Mouse (Mus musculus) skeletal muscle tissue, adult 2 months (tissue): ENCODE results near the gene Ifna16.

ENCODE experiments used
- DNase-seq: peaks from one replicate; pipeline ENCODE4 v3.0.0-alpha.2; 2012; ENCODE audit warnings: low read depth, low spot score

Ifna16 gene

GRCm38 (mm10) chr4:88642526-88642925 lies 34.2 kb downstream of the Ifna16 start:
- DNase-seq: no peak

GRCm38 (mm10) chr4:88641077-88641831 lies 35.5 kb downstream of the Ifna16 start:
- DNase-seq: peak; percentile 96

- DNase-seq: no peak
These were observed 36.0 kb downstream of the Ifna16 start for GRCm38 (mm10) chr4:88640704-88641076.

- no peak for DNase-seq
These were observed 42.4 kb downstream of the Ifna16 start, which contains the start of gene C87499 for GRCm38 (mm10) chr4:88634311-88634710. C87499 (minus strand) TSS chr4:88634411.
